Mouse (Mus musculus): ENCODE measurements around the gene Fmo5.

DNA sequence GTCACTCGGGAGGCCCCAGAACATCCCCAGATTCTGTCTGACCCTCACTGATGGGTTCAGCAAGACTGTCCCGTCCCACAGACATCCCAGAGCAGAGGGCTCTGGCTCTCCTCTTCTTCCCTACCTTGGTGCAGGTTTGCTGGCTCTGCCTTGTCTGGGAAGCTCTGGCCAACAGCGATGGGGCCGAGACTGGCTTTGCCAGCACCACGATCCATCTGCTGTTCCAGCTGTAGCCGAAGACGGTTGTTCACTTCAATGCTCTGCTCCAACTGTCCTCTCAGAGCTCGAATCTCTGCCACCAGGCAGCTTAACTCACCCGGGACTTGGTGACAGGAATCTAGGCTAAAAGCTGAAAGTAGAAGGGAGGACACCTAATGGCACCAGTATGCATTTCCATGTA, 68.3 kb downstream of the Fmo5 start:
- TF ChIP-seq CTCF (IDR thresholded peaks at IDR 0.05; ENCODE audit: borderline replicate concordance, insufficient read depth, low read depth, low read length): no peak
- no peak for TF ChIP-seq POLR2A (IDR thresholded peaks at IDR 0.05; ENCODE audit: borderline replicate concordance, insufficient read depth, low read length)

Measured in cerebellum, adult 2 months (tissue).